Mouse (Mus musculus): ENCODE data around the gene Rptor. TPM values are rescaled to one million over a fixed set of nuclear protein-coding genes. Genes with fewer than 3 reads are reported as not detected.

The Rptor gene
- total RNA-seq, 2 experiments from 2014 or later, result 6.7 to 10.1 TPM

GRCm38 (mm10) chr11:119775076-119775760, 172.5 kb downstream of the Rptor start:
- ATAC-seq (replicated peaks; ENCODE audit: low FRiP score, poor library complexity, severe bottlenecking), result no peak

DNA sequence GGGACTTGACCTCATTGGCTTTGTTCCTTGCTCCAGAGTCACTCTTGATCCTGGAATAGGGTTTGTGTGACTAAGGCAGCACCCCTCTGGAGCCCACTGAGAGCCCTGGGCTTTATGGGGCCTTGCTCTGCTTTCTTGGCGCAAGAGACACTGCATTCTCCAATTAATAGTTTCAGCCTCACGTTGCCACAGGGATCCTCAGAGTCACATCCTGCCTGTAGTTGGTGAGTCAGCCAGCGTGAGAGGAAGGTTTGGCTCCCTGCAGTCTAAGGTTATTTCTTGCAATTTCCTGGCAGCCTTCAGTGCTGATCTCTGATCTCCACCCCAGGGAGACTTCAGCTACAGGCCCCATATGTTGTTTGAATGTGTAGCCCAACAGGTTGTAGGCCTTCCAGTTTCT, 174.5 kb downstream of the Rptor start:
- ATAC-seq (replicated peaks; ENCODE audit: low FRiP score, poor library complexity, severe bottlenecking), result no peak

GRCm38 (mm10) chr11:119777872-119778271, 175.2 kb downstream of the Rptor start:
- ATAC-seq (replicated peaks; ENCODE audit: low FRiP score, poor library complexity, severe bottlenecking), result no peak

DNA sequence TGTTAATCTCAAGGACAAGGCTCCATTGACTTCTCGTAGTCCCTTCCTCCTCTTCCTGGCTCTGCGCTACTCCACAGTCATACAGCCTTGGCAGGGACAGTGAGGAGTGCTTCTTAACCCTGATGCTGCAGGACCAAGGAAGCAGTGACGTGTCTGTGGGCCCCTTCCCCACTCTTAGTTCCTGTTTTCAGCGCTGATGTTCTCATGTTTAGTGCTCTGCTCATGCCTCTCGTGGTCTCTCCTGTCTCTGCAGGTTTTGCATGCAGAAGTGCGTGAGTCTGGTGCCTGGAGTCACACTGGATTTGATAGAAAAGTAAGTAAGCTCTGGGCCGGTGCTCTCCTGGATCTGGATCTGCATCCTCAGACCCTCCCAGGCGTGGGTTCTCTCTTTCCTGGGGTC, 177.6 kb downstream of the Rptor start:
- no peak for ATAC-seq (replicated peaks; ENCODE audit: low FRiP score, poor library complexity, severe bottlenecking)

DNA sequence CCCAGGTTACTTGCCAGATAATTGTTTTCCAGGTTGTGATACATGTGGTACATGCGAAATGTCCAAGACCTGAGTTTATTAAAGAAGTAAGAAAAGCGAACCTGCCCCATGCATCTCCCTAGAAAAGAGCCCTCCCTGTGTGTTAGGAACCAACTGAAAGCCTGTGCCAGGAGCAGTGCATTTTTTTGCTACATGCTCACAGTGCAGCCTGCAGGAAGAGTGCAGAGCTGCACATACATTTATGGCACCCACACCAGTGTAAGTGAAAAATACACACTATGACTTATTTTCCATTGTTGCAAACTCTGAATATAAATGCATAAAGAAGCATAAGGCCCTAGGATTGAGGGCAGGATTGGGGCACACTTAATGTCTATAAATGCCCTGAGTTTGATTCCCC, 178.5 kb downstream of the Rptor start:
- ATAC-seq (replicated peaks; ENCODE audit: low FRiP score, poor library complexity, severe bottlenecking), result no peak

GRCm38 (mm10) chr11:119781726-119782125, 179.0 kb downstream of the Rptor start:
- no peak for ATAC-seq (replicated peaks; ENCODE audit: low FRiP score, poor library complexity, severe bottlenecking)

DNA sequence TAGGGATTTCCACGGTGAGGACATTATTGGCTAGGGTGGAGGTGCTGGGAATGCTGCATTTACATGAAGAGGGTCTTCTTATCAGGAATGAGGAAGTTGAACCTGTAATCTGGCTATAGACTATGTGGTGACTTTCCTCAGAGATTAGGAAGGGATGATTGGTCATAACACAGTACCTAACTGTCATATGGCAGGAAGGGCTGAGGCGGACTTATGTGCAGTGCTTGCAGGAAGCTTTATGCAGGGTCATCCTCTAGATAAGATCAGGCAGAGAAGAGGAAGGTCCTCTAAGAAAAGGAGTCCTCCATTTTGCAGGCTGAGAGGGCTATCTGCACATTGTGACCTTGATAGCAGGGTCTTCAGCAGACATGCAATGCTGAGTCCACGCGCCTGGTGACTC, 180.9 kb downstream of the Rptor start:
- no peak for ATAC-seq (replicated peaks; ENCODE audit: low FRiP score, poor library complexity, severe bottlenecking)

- no peak for ATAC-seq (replicated peaks; ENCODE audit: low FRiP score, poor library complexity, severe bottlenecking)
These were observed 182.1 kb downstream of the Rptor start for GRCm38 (mm10) chr11:119784672-119785341.

DNA sequence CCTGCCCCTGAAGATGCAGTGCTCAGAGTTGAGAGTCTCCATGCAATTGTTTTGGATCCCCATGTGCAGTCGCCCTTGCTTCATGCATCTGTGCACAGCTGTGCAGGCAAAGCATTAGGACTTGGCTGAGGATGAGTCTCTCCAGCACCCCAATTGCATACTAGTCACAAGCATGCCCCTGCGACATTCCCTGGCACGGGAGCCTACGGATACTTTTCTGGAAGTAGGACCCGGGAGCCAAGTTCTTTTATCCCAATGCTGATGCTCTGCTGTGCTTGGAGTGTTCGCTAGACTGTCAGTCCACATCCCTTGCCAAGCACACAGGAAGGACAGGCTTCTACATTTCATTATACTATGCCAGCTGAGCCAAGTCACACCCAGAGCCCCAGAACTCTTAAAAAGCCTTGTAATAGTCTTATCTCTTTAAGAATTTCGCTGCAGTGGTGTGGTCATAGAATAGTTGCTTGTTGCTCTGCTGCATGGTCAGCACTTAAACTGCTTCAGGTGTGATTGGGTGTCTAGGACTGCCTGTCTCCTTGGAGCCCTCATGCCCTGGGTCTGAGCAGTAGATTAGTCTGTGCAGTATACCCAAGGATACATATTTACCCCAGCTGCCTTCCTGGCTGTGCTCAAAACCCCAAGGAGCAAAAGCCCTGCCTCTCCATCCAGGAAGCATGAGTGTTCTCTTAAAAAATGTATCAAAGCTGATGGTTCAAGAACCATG, 183.1 kb downstream of the Rptor start:
- ATAC-seq (replicated peaks; ENCODE audit: low FRiP score, poor library complexity, severe bottlenecking), result no peak

GRCm38 (mm10) chr11:119786385-119786880, 183.7 kb downstream of the Rptor start:
- ATAC-seq (replicated peaks; ENCODE audit: low FRiP score, poor library complexity, severe bottlenecking), result no peak

DNA sequence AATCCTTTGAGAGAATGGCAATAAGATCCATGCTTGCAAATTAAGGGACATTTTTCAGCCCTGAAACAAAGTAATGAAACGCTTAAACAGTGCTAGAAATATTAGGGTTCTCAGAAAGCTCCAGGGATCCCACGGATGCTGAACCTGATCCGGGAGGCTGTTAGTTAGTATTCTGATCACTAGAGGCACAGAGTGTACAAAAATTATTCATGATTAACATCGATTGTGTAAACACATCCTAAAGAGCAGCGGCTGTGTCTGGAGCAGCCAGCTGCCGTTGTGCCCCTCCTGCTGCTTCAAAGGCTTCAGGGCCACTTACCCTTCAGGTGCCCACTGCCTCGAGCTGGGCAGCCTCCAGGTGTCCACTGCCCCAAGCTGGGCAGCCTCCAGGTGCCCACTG, 185.8 kb downstream of the Rptor start:
- ATAC-seq (replicated peaks; ENCODE audit: low FRiP score, poor library complexity, severe bottlenecking), result no peak

DNA sequence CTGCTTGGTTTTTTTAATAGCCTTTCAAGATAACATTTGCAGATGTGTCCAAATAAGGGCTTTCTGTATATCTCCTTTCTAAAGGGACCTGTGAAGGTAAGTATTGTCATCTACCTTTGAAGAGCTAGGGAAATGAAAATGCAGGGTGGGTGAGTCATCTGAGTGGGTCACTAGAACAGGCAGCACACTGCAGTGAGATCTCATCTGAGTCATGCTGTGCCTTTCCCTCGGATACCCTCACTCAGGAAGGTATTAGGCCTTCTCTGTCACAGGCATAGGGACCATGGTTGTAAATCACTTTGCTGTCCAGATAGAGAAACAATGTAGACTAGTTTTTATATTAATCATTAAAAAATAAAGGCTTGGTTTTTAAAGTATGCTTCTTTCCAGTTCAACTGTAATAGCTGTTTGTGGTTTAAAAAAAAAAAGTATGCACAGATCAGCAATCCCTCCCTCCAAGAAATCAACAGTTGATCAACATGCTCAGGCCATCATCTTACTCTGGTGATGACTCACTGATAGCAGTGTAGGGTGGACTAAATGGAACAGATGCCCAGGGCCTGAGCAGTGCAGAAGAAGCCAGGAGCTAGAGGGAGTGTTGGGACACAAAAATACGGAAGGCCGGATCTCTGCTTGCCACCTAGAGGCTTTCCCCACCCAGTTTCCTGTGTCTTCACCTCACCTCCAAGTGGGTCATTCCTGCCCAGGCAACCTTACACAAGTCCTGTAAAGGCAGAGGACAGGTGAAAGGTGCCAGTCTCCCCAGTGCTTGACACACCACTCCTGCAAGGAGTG, 186.4 kb downstream of the Rptor start:
- no peak for ATAC-seq (replicated peaks; ENCODE audit: low FRiP score, poor library complexity, severe bottlenecking)

DNA sequence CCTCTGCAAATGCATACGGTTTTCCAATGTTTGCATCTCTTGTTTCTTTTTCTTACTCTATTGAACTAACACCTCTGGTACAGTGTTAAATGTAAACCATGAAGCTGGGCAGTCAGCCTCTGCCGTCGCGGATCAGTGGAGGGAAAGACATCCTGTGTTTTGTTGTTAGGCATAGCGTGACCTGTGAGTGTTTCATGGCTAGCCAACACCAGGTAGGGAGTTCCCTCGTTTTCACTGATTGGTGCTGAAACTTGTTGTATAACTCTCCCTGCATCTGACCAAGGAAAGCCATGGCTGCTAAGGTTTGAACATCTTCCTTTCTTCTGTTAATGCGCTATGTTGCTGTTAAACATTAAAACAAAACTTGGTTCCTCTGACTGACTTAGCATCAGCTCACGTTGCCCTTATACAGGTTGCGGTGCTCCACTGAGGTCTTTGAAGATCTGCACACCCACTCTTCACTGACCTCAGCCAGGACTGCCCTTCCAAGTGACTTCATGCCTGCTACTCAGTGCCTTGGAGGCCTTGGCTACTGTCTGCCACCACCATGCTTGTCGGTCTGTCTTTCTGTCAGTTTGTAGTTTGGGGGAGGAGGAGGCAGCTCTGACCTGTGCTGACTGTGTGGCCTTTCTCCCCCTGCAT, 189.3 kb downstream of the Rptor start:
- no peak for ATAC-seq (replicated peaks; ENCODE audit: low FRiP score, poor library complexity, severe bottlenecking)

DNA sequence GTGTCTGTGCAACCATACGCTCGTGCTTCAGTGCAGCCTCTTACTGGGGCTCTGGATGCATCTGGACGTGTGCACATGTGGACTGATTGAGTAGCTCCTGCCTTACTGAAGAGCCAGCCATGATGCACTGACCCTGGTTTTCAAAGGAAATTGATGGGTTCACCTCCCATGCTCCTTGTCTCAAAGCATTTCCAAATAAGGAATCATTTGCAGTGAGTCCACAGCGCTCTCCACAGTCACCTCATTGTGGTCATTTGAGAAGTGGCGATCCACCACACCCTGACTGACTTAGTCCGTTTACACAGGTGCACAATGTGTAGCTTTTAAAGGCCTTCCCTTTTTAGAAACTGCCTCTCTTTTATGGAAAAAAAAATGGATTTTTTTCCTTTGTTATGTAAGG, 190.7 kb downstream of the Rptor start:
- no peak for ATAC-seq (replicated peaks; ENCODE audit: low FRiP score, poor library complexity, severe bottlenecking)

- ATAC-seq (replicated peaks; ENCODE audit: low FRiP score, poor library complexity, severe bottlenecking), result no peak
These were observed 191.3 kb downstream of the Rptor start for GRCm38 (mm10) chr11:119794020-119794419.

DNA sequence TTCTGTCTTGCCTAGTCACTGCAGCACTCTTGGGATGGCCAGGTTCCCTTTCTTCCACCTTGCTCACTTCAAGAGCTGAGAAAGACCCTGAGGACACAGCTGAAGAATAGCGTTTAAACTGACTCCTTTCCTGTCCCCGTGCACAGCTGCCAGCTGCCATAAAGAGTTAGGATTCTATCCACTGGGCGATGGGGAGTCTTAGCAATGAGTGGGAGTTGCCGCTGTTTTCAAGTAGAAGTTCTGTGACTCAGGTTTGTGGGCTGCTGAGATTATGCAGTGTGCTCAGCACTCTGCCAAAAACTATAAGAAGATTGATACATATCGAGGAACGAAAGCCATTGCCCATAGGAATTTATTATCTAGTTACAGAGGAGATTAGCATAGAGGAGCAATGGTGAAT, 192.0 kb downstream of the Rptor start:
- ATAC-seq (replicated peaks; ENCODE audit: low FRiP score, poor library complexity, severe bottlenecking), result no peak

DNA sequence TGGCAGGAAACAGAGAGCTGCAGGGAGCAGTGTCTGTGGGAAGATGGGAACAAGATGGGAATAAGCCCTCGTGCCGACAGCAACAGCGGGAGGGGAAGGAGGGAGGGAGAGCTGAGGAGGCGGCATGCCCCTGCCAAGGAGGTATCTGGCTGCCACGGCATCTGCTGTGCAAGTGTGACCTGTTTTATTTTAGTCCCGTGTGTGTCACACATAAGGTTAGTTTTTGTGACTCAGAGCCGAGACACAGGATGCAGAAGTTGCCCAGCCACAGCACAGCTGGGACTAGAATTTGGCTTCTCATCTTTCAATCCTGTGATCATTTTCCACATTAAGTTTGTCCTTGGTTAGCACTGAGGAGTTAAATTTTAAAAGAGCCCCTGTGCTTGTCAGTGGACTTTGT, 193.7 kb downstream of the Rptor start:
- ATAC-seq (replicated peaks; ENCODE audit: low FRiP score, poor library complexity, severe bottlenecking), result no peak

GRCm38 (mm10) chr11:119796846-119797245, 194.1 kb downstream of the Rptor start:
- ATAC-seq (replicated peaks; ENCODE audit: low FRiP score, poor library complexity, severe bottlenecking), result no peak

- ATAC-seq (replicated peaks; ENCODE audit: low FRiP score, poor library complexity, severe bottlenecking), result no peak
These were observed 196.8 kb downstream of the Rptor start for GRCm38 (mm10) chr11:119799536-119799935.

DNA sequence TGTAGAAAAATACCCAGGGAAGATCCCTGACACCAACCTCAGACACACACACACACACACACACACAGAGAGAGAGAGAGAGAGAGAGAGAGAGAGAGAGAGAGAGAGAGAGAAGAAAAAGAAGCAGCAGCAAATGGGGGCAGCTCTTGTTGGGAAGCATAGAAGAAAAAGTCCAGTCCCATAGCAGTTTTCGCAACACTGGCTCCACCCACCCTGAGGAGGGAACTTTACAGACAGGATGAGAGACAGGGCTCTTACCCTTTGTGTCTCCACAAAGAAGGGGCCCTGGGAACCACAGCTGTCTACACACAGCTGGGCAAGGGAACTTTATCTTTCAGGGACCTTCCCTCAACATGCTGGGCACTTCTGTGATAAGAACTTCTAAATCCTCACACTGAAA, 199.2 kb downstream of the Rptor start:
- ATAC-seq (replicated peaks; ENCODE audit: low FRiP score, poor library complexity, severe bottlenecking), result no peak
